Mouse (Mus musculus) midbrain, embryonic 14.5 days (tissue): ENCODE results near the gene Sod2. TPM values are rescaled to one million over a fixed set of nuclear protein-coding genes. Genes with fewer than 3 reads are reported as not detected.
"Not testable (repeated sequence)": the region's sequence is repeated elsewhere in the genome, so short reads cannot be mapped to it uniquely, and the experiment has no call there.

Experiments used
- ATAC-seq: fragments of 200-750 bp; cut with Nextera tagmentation; 2 replicates; pipeline ENCODE4 v1.8.0; 2017; ENCODE audit warnings: moderate number of reproducible peaks, moderate library complexity; ENCODE audit not compliant: low FRiP score, low TSS enrichment
- DNase-seq: peaks from one replicate; pipeline ENCODE4 v3.0.0-alpha.2; 2015
- H3K27ac ChIP-seq: fragments of 300-500 bp; sonication (generic); replicated peaks from 2 replicates; pipeline ENCODE4 v1.5.1; 2014; ENCODE audit warnings: mild to moderate bottlenecking, low read depth, low read length, moderate library complexity
- H3K27me3 ChIP-seq: fragments of 300-500 bp; sonication (generic); 2 replicates; pipeline ENCODE4 v1.6.1; 2014; ENCODE audit warnings: low read length, control low read depth, mixed read lengths; ENCODE audit not compliant: control insufficient read depth, insufficient read depth
- H3K36me3 ChIP-seq: fragments of 300-500 bp; sonication (generic); 2 replicates; pipeline ENCODE4 v1.6.1; 2014; ENCODE audit warnings: low read length, control low read depth; ENCODE audit not compliant: control insufficient read depth, insufficient read depth
- H3K4me1 ChIP-seq: fragments of 300-500 bp; sonication (generic); 2 replicates; pipeline ENCODE4 v1.6.1; 2014; ENCODE audit warnings: mild to moderate bottlenecking, antibody characterized with exemption, low read length, control low read depth; ENCODE audit not compliant: control insufficient read depth, insufficient read depth
- H3K4me2 ChIP-seq: fragments of 300-500 bp; sonication (generic); 2 replicates; pipeline ENCODE4 v1.6.1; 2014; ENCODE audit warnings: mild to moderate bottlenecking, low read length, moderate library complexity
- H3K4me3 ChIP-seq: fragments of 300-500 bp; sonication (generic); replicated peaks from 2 replicates; pipeline ENCODE4 v1.5.1; 2014; ENCODE audit warnings: low read depth, low read length
- H3K9ac ChIP-seq: fragments of 300-500 bp; sonication (generic); replicated peaks from 2 replicates; pipeline ENCODE4 v1.6.1; 2014; ENCODE audit warnings: mild to moderate bottlenecking, low read length, moderate library complexity
- H3K9me3 ChIP-seq: fragments of 300-500 bp; sonication (generic); 2 replicates; pipeline ENCODE4 v1.6.1; 2016; ENCODE audit warnings: low read length, control low read depth, mixed read lengths; ENCODE audit not compliant: control insufficient read depth
- WGBS: fragments of 180-500 bp; shearing (Covaris S2); extraction: QIAGEN DNeasy Blood & Tissue Kit; methylation state at CpG from one replicate; pipeline ENCODE4 v1.1.7; 2014; 5-methylcytosine and 5-hydroxymethylcytosine counted together
- polyA plus RNA-seq: library from polyadenylated mRNA; unstranded; fragments of >200 nt; fragmentation: Nextera tagmentation; extraction: Ambion mirVana; gene quantifications from 2 replicates; pipeline ENCODE4 v1.2.1, GENCODE M21; 2014

Sod2 gene
- polyA plus RNA-seq, 1 experiment from 2014 or later: 144 TPM

DNA sequence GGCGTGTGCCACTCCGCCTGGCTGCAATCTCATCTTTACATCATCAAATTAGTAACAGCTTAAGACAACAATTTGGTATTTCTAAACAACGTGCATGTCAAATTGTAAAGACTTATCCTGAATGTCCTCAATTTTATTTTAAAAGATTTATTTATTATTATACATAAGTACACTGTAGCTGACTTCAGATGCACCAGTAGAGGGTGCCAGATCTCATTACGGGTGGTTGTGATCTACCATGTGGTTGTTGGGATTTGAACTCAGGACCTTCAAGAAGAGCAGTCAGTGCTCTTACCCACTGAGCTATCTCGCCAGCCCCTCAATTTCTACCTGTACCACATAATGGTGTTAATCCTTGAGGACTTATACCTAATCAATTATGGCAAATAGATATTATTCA lies 4.4 kb upstream of the Sod2 start:
- not testable (repeated sequence) for H3K36me3 ChIP-seq, H3K27me3 ChIP-seq, H3K4me3 ChIP-seq, H3K4me1 ChIP-seq, ATAC-seq, H3K4me2 ChIP-seq, H3K27ac ChIP-seq, H3K9me3 ChIP-seq, DNase-seq, H3K9ac ChIP-seq
- 94% methylated on average over 5 of the region's 5 CpGs for WGBS

DNA sequence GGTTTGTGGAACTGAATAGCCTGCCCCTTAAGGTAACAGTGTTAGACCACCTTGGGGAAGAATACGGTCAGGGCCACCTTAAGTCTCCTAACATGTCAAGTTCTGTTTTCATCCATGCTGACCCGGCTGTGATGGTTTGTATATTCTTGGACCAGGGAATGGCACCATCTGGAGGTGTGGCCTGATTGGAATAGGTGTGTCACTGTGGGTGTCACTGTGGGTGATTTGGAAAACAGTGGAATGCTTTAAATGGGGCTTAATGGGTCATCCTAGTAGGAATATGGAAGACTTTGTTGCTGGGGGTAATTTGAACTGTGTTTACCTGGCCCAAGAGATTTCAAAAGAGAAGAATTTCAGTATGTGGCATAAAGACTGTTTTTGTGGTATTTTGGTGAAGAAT lies 2.2 kb upstream of the Sod2 start:
- not testable (repeated sequence) for H3K9me3 ChIP-seq, H3K4me3 ChIP-seq, H3K27me3 ChIP-seq, H3K9ac ChIP-seq, H3K36me3 ChIP-seq, H3K27ac ChIP-seq, DNase-seq, ATAC-seq, H3K4me1 ChIP-seq, H3K4me2 ChIP-seq
- 79% methylated on average over 2 of the region's 2 CpGs for WGBS

DNA sequence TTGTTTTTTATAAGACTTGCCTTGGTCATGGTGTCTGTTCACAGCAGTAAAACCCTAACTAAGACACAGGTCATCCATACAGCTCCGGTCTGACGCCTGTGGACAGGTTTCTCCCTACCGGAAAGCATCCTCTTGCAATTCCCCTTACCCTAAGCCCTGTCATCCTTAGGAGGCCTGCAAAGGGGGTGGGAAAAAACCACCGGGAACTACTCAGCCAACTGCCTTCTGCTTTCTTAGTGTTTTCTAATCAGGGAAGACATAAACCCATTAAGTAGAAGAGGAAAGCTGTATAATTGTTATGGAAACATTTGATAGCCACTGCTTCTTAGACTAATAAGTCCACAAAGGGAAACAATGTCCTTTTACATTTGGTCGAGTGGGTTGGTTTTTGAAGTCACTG lies 338 bp downstream of the Sod2 start:
- peak overlapping the region; percentile 90 for H3K4me2 ChIP-seq
- no peaks in the 10 kb centered on the region for H3K27me3 ChIP-seq
- ATAC-seq (no peak), DNase-seq (no peak)
- peak overlapping the region; percentile 90 for H3K4me3 ChIP-seq
- 0 out of 2 replicates have a peak overlapping the region, but pooled peaks have one; percentile 68 for H3K9ac ChIP-seq
- H3K4me1 ChIP-seq: peaks cover 9% of the 10 kb centered on the region
- no peak overlapping the region for H3K27ac ChIP-seq
- 51% methylated on average over 5 of the region's 5 CpGs for WGBS
- no peaks in the 10 kb centered on the region for H3K9me3 ChIP-seq
- H3K36me3 ChIP-seq: peaks cover 5% of the 10 kb centered on the region; the same call in 1 of the 2 replicates

DNA sequence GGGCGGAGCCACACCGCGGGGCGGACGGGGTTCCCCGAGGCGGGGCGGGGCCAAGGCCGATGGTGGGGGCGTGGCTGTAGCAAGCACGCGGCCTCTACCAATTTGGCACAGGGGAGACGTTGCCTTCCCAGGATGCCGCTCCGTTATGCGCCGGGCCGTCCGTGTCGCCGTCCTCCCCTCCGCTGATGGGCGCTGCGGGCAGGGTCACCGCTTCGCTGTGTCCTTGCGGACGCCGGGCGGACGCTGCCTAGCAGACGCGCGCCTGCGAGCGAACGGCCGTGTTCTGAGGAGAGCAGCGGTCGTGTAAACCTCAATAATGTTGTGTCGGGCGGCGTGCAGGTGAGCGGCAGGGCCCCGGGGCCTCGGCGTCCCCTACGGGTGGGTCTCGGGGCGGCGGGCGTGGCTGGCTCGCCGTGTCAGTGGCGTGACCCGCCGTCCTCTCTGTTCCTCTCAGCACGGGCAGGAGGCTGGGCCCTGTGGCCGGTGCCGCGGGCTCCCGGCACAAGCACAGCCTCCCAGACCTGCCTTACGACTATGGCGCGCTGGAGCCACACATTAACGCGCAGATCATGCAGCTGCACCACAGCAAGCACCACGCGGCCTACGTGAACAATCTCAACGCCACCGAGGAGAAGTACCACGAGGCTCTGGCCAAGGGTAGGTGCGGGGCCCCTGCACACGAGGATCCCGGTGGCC lies 1.2 kb downstream of the Sod2 start:
- H3K9ac ChIP-seq: peak overlapping the region; percentile 68
- peak overlapping the region; percentile 89 for H3K27ac ChIP-seq
- peak overlapping the region; percentile 90 for H3K4me2 ChIP-seq
- H3K4me1 ChIP-seq: peaks cover 9% of the 10 kb centered on the region
- peak overlapping the region; percentile 90 for H3K4me3 ChIP-seq
- under 1% methylated on average over 74 of the region's 76 CpGs for WGBS
- H3K36me3 ChIP-seq: peaks cover 10% of the 10 kb centered on the region; the same call in 1 of the 2 replicates
- H3K9me3 ChIP-seq: no peaks in the 10 kb centered on the region
- H3K27me3 ChIP-seq: no peaks in the 10 kb centered on the region
- DNase-seq (peak; percentile 97), ATAC-seq (peak; percentile 98)

DNA sequence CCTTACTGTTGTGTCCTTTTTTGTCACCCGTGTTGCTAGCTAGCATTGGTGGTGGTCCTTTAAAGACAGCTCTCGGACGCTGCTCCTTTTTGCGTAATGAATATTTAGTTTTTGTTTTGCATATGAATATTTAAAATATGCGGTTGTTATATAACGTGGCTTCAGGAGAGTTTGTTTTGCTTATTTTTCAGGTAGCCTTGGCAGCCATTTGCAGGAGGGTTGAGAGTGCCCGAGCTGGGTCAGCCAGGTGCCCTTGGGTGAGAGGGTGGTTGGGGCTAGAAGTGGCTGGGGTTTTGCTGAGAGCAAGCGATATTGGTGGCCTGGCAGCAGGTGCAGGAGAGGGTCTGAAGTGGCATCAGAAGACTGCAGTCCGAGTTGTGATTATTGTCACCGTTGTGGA lies 1.9 kb downstream of the Sod2 start:
- Histone ChIP-seq H3K4me1 (peaks cover 9% of the 10 kb centered on the region), H3K9me3 (no peaks in the 10 kb centered on the region), H3K9ac (peak overlapping the region; percentile 68), H3K4me2 (peak overlapping the region; percentile 90), H3K27ac (peak overlapping the region; percentile 89), H3K27me3 (no peaks in the 10 kb centered on the region), H3K4me3 (peak overlapping the region; percentile 90), H3K36me3 (peaks cover 16% of the 10 kb centered on the region)
- 1% methylated on average over 10 of the region's 10 CpGs for WGBS
- no peak; the same call in 1 of the 2 replicates for ATAC-seq
- DNase-seq: no peak

DNA sequence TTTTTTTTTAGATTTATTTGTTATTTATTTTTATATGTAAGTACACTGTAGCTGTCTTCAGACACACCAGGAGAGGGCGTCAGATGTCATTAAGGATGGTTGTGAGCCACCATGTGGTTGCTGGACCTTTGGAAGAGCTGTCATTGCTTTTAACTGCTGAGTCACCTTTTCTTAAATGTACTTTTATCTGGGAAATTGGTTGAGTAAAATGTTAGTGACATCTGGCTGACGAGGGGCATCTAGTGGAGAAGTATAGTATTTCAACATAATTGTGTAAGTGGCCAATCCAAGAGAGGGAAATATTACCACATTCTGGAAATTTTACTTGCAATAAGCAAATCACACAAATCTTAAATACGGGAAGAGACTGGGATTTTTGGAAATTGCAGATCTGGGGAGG lies 3.2 kb downstream of the Sod2 start:
- Histone ChIP-seq H3K9ac (no peak overlapping the region), H3K4me1 (peaks cover 9% of the 10 kb centered on the region), H3K27me3 (no peaks in the 10 kb centered on the region), H3K36me3 (peaks cover 29% of the 10 kb centered on the region), H3K27ac (no peak overlapping the region), H3K9me3 (no peaks in the 10 kb centered on the region), H3K4me2 (no peak overlapping the region), H3K4me3 (no peak overlapping the region)
- DNase-seq (peak; percentile 84), ATAC-seq (no peak)
- WGBS: 40% methylated on average over 3 of the region's 3 CpGs

DNA sequence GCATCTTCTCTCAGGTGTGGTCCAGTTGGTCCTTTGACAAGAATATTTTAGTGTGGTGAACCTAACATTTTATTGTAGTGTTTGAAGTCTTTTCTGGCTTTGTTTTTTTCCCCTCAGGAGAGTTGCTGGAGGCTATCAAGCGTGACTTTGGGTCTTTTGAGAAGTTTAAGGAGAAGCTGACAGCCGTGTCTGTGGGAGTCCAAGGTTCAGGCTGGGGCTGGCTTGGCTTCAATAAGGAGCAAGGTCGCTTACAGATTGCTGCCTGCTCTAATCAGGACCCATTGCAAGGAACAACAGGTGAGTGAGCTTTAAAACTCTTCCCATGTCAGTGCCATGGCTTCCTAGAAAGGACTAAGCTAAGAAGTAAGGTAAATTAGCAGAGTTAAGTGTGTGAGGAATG lies 6.7 kb downstream of the Sod2 start:
- peaks cover 9% of the 10 kb centered on the region for H3K4me1 ChIP-seq
- H3K9ac ChIP-seq: no peak overlapping the region
- H3K27ac ChIP-seq: no peak overlapping the region
- no peak overlapping the region for H3K4me3 ChIP-seq
- DNase-seq: no peak
- no peaks in the 10 kb centered on the region for H3K9me3 ChIP-seq
- 68% methylated on average over 3 of the region's 3 CpGs for WGBS
- ATAC-seq: no peak
- H3K36me3 ChIP-seq: peaks cover 45% of the 10 kb centered on the region
- H3K4me2 ChIP-seq: no peak overlapping the region
- no peaks in the 10 kb centered on the region for H3K27me3 ChIP-seq

DNA sequence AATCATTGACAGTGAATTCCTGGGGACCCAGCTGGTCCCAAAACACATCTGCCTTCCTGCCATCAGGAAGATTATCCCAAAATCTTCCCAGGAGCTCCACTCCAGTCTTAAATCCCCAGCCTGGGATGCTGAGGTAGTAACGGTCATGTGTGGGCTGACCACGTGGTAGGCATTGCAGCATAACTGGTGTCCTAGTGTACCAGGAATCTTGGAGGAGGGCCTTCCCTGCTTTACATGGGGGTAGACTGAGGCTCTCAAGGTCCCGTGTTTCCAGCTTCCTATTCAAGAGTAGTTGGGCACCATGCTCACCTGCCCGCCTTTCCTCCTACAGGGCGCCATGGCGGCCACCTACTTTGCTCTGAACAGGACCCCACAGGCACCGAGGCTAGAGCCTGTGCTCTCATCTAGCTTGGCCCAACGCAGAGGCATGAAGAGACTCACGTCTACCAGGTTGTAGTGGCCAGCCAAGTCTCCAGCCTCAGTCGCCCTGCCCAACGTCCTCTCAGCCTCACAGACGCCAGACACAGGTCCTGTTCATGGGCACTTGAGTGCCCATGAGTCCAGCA lies 30.1 kb downstream of the Sod2 start:
- not testable (repeated sequence) for ATAC-seq, H3K27ac ChIP-seq, DNase-seq, H3K4me2 ChIP-seq, H3K9ac ChIP-seq, H3K4me3 ChIP-seq, H3K36me3 ChIP-seq, H3K4me1 ChIP-seq, H3K9me3 ChIP-seq, H3K27me3 ChIP-seq
- WGBS: 92% methylated on average over 4 of the region's 12 CpGs
